Mouse (Mus musculus) NIH3T3 (cell line): ENCODE data around the gene Unc13c.
A peak's percentile ranks its signal among the peaks of the same experiment; 100 is the strongest.

ENCODE experiments used
- DNase-seq: peaks from one replicate; pipeline ENCODE4 v3.0.0-alpha.2; 2012; ENCODE audit warnings: low read depth

Unc13c gene

GRCm38 (mm10) chr9:73882393-73882919 lies 86.3 kb downstream of the Unc13c start:
- DNase-seq, result no peak

- DNase-seq, result no peak
These were observed 101.2 kb downstream of the Unc13c start for GRCm38 (mm10) chr9:73867410-73868067.

- no peak for DNase-seq
These were observed 102.1 kb downstream of the Unc13c start for GRCm38 (mm10) chr9:73866666-73867065.

DNA sequence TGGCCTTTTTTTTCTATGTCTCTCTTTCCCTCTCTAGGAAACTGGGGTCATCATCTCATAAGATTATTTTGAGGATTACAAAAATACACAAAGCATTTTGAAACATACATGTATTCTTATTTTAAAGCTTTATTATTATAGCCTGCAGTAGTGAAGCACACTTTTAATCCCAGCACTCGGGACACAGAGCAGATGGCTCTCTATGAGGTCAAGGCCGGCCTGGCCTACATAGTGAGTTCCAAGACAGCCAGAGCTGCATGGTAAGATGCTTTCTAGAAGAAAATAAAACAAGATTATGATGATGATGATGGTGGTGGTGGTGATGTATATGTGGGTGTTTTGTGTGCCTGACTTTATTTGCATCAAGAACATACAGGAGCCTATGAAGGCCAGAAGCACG lies 109.3 kb downstream of the Unc13c start:
- DNase-seq, result no peak

DNA sequence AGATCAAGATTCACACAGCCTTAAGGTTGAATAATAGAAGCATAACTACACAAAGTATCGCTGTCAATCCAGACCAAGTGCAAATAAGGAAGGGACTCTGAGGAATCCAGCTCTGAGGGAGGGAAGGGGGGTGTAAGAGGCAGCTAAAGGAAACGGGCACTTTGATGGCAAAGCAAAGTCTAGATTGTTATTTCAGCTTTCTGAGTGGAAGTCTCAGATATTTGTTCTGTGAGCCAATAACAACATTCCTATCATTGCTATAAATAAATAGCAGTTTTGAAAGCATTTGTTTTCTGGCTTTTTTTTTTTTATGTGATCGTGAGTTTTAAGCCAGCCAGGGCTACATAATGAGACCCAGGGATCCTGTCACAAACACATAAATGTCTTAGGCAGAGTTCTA lies 114.5 kb downstream of the Unc13c start:
- peak; percentile 4 for DNase-seq

GRCm38 (mm10) chr9:73806681-73807080 lies 162.1 kb downstream of the Unc13c start:
- DNase-seq, result peak; percentile 57

DNA sequence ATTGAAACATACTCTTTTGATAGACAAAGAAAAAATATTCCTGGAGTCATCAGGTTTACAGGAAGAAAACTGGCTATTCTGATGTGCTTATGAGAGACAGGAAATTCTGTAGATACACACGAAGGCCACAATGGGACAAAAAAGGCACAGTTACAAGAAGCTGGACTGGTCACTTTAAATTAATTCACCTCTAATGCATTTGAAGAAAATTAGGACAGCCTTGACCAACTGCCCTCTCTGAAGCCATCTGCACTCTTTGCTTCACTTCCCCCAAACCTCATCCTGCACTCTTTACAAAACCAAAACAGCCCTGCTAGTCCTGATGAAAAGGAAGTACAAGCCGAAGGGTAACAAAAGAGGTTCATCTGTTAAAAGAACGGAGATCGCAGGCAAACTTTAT lies 194.2 kb downstream of the Unc13c start:
- DNase-seq, result no peak

- no peak for DNase-seq
These were observed 213.6 kb downstream of the Unc13c start for GRCm38 (mm10) chr9:73755185-73755584.

- DNase-seq, result no peak
These were observed 215.3 kb downstream of the Unc13c start for GRCm38 (mm10) chr9:73753480-73753879.

DNA sequence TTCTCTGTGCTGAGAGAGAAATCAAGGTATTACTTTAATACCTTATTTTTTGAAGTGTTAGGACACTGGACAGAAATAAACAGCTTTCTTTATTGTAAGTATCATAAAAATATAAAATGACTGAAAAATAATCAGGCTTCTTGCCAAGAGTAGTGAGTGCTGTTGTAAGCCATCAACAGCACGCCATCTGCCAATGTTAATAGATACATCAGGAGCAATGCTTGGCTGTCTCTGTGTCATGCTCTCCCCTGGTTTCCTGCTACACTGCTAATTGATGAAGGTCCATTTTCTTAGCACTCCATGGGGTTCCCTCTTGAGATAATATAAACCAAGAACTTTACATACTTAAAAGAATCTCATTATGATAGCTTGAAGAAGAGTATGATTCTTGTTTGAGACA lies 217.4 kb downstream of the Unc13c start:
- no peak for DNase-seq

DNA sequence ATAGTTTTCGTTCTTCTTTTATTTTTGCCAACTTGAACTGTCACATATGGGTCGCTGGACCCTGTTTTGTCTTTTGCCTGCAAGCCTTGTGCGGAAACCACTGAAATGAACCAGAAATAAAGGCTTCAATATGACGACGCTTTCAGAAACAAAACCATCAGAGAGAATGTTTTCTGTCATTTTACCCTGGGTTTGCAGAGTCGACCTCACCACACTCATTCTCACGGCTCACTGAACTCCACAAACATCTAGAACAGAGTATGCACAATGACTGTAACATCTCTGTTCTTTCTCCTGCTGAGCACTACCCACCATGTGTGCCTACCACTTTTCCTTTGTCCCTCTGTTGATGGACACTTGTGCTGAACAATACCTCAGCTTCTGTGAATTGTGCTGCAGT lies 234.3 kb downstream of the Unc13c start:
- no peak for DNase-seq

DNA sequence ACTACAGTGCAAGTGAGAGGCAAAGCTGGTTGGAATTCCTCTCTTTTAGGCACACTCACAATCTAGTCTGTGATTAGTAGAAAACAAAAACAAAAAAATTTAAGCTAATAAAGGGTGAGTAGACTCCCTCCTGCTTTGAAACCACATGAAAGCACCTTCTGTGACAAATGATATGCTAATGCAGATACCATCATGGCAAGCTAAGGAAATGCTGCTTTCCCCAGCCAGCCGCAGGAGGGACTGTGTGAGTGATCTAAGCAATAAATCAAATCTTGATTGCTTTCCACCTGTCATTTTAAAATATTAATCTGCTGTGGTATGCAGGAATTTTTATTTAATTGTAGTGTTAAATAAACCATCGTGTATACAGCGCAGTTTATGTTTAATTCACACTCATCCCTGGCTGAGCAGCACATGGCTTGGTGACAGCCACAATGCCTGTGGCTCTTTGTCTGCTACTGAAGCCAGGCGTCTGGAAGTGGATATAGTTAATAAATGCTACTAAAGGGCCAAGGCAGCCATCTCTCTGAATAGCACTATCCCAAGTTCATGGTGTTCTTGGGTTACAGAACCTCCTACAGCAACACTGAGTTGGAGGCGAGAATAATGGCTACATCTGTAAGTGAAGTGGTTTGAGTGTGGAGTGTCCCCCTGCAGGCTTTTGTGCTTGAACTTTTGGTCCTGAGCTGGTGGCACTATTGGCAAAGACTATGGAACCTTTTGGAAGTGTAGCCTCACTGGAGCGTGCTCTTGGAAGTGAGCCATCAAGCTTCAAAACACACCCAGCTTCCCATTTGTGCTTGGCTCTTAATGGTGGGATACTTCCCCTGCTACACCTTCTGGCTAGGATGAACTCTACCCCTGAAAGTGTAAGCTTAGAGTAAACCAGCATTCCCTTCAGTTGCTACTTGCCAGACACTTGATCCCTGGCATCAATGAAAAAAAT lies 242.8 kb downstream of the Unc13c start:
- no peak for DNase-seq

DNA sequence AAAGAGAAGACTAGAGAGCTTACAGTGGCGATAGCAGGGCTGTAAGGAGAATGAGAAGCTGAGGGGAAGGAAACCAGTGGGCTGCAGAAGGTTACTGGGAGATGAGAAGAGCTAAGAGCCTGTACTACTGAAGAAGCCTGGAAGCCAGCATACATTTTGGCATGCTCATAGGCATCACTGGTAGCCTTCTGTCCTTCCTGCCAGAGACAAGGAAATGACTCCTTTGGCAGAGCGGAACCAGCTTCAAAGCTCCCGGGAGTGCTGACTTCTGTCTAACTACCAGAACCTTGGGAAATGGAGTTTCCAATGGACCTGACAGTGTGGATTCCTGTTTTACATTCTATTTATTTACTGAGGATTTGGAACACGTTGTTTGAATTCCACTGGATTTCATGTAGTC lies 244.0 kb downstream of the Unc13c start:
- DNase-seq, result no peak

- no peak for DNase-seq
These were observed 255.3 kb downstream of the Unc13c start for GRCm38 (mm10) chr9:73713508-73713907.

DNA sequence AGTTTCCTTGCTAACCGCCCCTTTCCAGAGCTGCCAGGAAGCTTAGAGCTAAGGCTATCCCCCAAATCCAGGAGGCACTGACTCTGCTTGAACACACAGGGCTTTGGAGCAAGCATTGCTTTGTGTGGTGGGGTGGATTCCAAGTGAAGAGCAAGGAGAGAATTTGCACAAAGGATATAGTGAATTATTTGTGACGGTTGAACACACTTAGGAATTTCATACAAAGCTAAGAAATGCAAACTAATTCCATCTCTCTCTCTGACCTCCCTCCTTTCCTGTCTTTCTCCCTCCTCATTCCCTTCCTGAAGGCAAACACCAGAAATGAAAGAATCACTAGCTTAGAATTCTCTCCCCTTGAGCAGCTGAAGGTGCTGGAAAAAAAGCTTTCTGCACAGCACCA lies 271.7 kb downstream of the Unc13c start:
- DNase-seq, result no peak

DNA sequence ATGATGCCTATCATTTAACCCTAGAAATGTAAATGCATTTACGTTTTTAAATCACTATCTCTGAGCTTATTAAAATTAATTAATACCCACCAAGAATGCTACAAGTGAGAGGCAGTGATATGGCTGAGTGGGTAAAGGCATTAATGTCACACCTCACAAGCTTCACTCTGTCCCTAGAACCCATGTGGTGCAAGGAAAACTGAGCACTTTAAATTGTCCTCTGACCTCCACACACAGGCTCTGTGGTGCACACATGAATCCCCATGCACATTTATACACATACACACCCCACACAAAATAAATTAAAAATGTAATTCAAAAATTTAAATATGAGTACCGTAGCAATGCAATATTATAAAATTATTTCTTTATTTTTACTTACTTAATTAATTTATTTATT lies 287.2 kb downstream of the Unc13c start:
- DNase-seq, result no peak

DNA sequence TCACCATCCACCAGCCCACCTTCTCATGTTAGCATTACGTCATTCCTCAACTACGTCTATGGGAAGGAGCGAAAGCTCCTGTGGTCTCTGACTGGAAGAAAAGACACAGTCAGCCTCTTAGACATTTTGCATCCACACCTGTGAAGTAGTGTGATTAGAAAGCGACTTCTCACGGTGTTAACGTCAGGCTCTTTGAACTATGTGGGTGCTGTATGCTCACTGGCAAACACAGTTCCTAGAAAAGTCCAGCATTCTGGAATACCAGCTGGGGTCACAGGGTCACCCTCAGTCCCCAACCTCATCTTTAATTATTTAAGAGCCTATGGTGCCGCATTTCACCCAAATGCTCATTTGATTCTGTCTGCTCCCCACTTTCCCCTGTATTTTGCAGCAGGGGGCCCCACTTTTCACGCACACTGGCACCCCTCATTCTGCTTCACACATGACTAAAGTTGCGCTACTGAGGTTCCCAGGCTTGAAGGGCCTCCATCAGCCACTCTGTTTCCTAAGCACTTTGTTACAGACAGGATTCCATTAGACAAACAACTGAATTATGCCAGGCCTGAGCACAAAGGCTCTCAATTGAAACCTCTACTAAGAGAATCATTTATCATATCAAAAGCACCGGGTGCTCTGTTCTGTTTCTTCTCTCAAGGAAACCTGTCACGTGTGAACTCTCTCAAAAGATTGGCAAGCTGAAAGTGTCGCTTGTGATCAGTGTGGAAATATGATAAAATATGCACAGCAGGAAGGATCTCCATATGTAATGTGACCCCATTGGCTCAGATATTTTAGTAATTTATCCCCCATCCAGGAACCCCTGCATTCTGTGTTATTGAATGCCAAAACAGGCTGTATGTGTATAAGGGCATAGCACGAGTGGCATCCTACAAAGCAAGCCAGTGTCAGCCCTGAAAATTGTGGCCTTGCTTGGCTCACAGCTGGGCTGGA lies 287.9 kb downstream of the Unc13c start:
- DNase-seq, result no peak

- no peak for DNase-seq
These were observed 297.0 kb downstream of the Unc13c start for GRCm38 (mm10) chr9:73671656-73672212.

DNA sequence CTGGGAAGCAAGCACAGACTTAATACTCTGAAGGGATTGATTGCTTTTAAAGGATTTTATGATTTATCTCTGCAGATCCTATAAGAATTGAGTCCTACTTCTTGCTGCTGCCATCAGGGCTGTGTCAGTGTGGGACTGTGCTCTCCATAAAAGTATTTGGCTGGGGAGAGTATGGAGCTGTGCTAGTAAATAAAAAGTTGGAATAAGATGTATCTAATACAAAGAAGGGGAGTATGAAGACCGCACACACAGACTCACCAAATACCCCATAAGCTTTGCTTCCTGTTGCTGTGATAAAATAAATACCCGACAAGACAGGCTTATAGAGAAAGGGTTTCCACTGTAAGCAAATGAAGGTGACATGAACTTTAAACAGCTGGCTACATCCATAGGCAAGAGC lies 298.7 kb downstream of the Unc13c start:
- DNase-seq, result no peak

DNA sequence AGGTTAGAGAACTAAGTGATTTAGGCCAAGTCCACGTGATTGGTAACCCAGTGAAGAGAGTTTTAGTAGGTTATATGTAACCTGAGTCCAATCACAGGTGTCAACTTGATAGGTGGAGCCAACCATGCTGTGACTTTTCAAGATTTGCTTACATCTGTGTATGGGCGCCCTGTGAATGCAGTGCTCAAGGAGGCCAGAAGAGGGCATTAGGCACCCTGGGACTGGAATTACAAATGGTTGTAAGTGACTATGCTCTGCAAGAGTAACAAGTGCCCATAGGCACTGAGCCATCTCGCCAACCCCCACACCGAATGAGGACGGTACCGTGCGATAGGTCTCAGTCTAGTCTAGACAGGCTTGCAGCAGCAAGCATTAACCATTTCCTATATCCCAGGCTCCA lies 305.9 kb downstream of the Unc13c start:
- DNase-seq, result no peak

GRCm38 (mm10) chr9:73649088-73649487 lies 319.7 kb downstream of the Unc13c start:
- no peak for DNase-seq

- DNase-seq, result no peak
These were observed 330.6 kb downstream of the Unc13c start for GRCm38 (mm10) chr9:73638119-73638518.
